ENCODE assay signal across 8 mouse cellular contexts in the genomic region with DNA sequence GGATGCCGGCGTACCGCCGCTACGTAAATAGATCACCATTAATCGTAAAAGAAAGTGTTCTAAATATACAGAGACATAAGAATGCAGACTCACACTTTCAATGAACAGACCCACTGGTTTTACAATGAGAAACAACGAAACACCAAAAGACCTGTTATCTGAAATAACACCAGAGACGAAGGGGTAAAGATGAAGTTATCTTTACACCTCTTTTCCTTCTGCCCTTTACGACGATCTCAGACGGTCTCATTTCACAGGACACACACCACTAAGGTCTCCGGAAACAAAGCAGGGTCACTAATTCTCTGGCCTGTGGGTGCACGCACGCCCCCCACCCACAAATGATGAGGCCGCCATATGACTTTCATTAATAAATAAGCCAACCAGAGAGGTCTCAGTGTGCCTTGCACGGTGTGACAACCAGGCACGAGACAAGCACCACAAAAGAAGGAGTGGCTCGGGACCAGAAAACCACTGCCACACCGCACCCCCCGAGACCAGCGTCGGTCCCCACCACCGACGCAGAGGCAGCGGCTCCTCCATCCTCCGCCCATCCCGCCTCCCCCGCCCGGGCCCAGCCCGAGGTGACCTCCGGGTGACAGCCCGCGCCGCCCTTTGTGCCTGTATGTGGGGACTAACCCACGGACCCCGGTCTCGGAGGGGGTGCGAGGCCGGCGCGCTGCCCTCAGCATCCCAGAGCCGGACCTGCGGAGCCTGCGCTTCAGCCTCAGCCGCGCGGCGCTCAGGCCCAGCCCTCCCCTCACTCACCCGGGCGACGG. TPM values are rescaled to one million over a fixed set of nuclear protein-coding genes. Genes with fewer than 3 reads are reported as not detected.
A peak's percentile ranks its signal among the peaks of the same experiment; 100 is the strongest.
DNase-seq lines count a peak whose midpoint lies in the region; ATAC-seq and TF ChIP-seq lines count a peak whose summit lies in the region.

No protein-coding gene starts in this region.

- peaks cover 12% of the 10 kb centered on the region for H3K4me1 ChIP-seq in embryonic facial prominence, embryonic 15.5 days
- H3K4me1 ChIP-seq in limb, embryonic 10.5 days: peaks cover 30% of the 10 kb centered on the region

- peak overlapping the region; percentile 91 for H3K9ac ChIP-seq in embryonic facial prominence, embryonic 15.5 days

- H3K79me2 ChIP-seq in myocyte (ENCODE audit: control insufficient read depth, insufficient read depth): peaks cover 16% of the 10 kb centered on the region

- peak overlapping the region; percentile 37 for H3ac ChIP-seq in myocyte (ENCODE audit: control insufficient read depth, insufficient read length)

- no peaks in the 10 kb centered on the region for H3K27me3 ChIP-seq in embryonic facial prominence, embryonic 15.5 days
- no peaks in the 10 kb centered on the region for H3K27me3 ChIP-seq in limb, embryonic 10.5 days (ENCODE audit: low read depth, poor library complexity, severe bottlenecking)
- H3K27me3 ChIP-seq in myocyte (ENCODE audit: control insufficient read depth, insufficient read depth, insufficient read length): no peaks in the 10 kb centered on the region

- no peak for TF ChIP-seq POLR2A in myocyte (IDR thresholded peaks at IDR 0.05; ENCODE audit: insufficient read length, low read depth)

- peak overlapping the region; percentile 91 for H3K4me3 ChIP-seq in left cerebral cortex, adult 2 months
- H3K4me3 ChIP-seq in embryonic facial prominence, embryonic 15.5 days (replicated peaks): peak overlapping the region; percentile 100
- H3K4me3 ChIP-seq in limb, embryonic 10.5 days: peak overlapping the region; percentile 98
- H3K4me3 ChIP-seq in myocyte: peak overlapping the region; percentile 48

- H3K27ac ChIP-seq in left cerebral cortex, adult 2 months: peak overlapping the region; percentile 97
- peak overlapping the region; percentile 92 for H3K27ac ChIP-seq in embryonic facial prominence, embryonic 15.5 days (replicated peaks)
- H3K27ac ChIP-seq in limb, embryonic 10.5 days: peak overlapping the region; percentile 96

- peak; percentile 79 for ATAC-seq in embryonic facial prominence, embryonic 15.5 days (ENCODE audit: insufficient number of reproducible peaks, low FRiP score, low TSS enrichment, low read depth)

- H3K36me3 ChIP-seq in embryonic facial prominence, embryonic 15.5 days: no peaks in the 10 kb centered on the region
- no peaks in the 10 kb centered on the region for H3K36me3 ChIP-seq in limb, embryonic 10.5 days
- no peaks in the 10 kb centered on the region for H3K36me3 ChIP-seq in myocyte (ENCODE audit: control insufficient read depth, insufficient read depth)

- H3K4me2 ChIP-seq in embryonic facial prominence, embryonic 15.5 days (replicated peaks): peak overlapping the region; percentile 79
- H3K4me2 ChIP-seq in myocyte (ENCODE audit: low read depth): peak overlapping the region; percentile 84

- intact Hi-C loops in left cerebral cortex, adult 2 months (cut with DNase I): loop anchor here (2.0 to 5.0 kb wide), 3 partner anchors 21 to 90 kb away; partner anchors contain the start of gene Pank2
- intact Hi-C loops in left cerebral cortex, postnatal 4 days (cut with DNase I): no loop called here

- no peak for TF ChIP-seq CTCF in left cerebral cortex, adult 2 months (IDR thresholded peaks at IDR 0.05)

- no peak for DNase-seq in left cerebral cortex, adult 2 months (ENCODE audit: extremely low spot score in 1 of 2, low spot score in 2 of 2)
- DNase-seq in left cerebral cortex, postnatal 4 days: no peak
- peak; percentile 66 for DNase-seq in R1 (ENCODE audit: low read depth, low spot score)
- DNase-seq in limb, embryonic 10.5 days (ENCODE audit: low spot score): no peak
- no peak for DNase-seq in yolk sac, embryonic 10.5 days (ENCODE audit: low spot score)
- DNase-seq in cerebellum, adult 8-10 months: no peak

- no peaks in the 10 kb centered on the region for H3K9me3 ChIP-seq in embryonic facial prominence, embryonic 15.5 days (replicated peaks)
- no peaks in the 10 kb centered on the region for H3K9me3 ChIP-seq in limb, embryonic 10.5 days (replicated peaks)

- WGBS in embryonic facial prominence, embryonic 15.5 days: under 1% methylated on average over 43 of the region's 51 CpGs
- under 1% methylated on average over 51 of the region's 51 CpGs for WGBS in limb, embryonic 10.5 days

TF ChIP-seq in myocyte, 11 proteins besides CTCF, POLR2A, EP300 and RAD21:
- TF ChIP-seq MYOD1 (IDR thresholded peaks at IDR 0.05; ENCODE audit: control insufficient read depth in 1 of 3, insufficient read length in 2 of 3, low read depth in 2 of 3) (no peak), POLR2AphosphoS2 (IDR thresholded peaks at IDR 0.05; ENCODE audit: insufficient read length, low read depth) (no peak), USF1 (IDR thresholded peaks at IDR 0.05; ENCODE audit: low read depth) (no peak), E2F4 (IDR thresholded peaks at IDR 0.05; ENCODE audit: insufficient read depth) (no peak), MYOG (IDR thresholded peaks at IDR 0.05; ENCODE audit: control insufficient read depth in 1 of 3, insufficient read depth in 1 of 3, insufficient read length in 2 of 3, low read depth in 2 of 3) (no peak), SRF (IDR thresholded peaks at IDR 0.05; ENCODE audit: control insufficient read depth, insufficient read length, low read depth) (no peak), REST (IDR thresholded peaks at IDR 0.05; ENCODE audit: insufficient read depth, insufficient read length) (no peak)

RNA-seq across cellular contexts. Expression of gene Rnf24, which starts 0.5 kb away (rescaled TPM):
- 10 to 100 TPM; 39.8 to 41.4 TPM for total RNA-seq in left cerebral cortex, adult 2 months (2021)
- total RNA-seq in left cerebral cortex, postnatal 4 days (2021): 10 to 100 TPM; 41.1 to 42.8 TPM
- 7.4 and 7.6 TPM in 2 replicates for polyA plus RNA-seq in embryonic facial prominence, embryonic 15.5 days (2015; fragmentation: Nextera tagmentation; extraction: Ambion mirVana)
- polyA plus RNA-seq in limb, embryonic 10.5 days (2016; fragmentation: Nextera tagmentation; extraction: Ambion mirVana): 8.1 and 9.7 TPM in 2 replicates
- 3.0 TPM for polyA plus RNA-seq in myocyte (2012; fragmentation: generic; extraction: Trizol)

Comparison
In these comparisons a context has a peak if more than half of its experiments do, and no peak if none do; other contexts are left out.
1. H3K4me3 ChIP-seq: peak in every context shown above with its lines; median percentile 100 in embryonic facial prominence, embryonic 15.5 days; 98 in limb, embryonic 10.5 days; 91 in left cerebral cortex, adult 2 months; 48 in myocyte.